Mouse (Mus musculus): ENCODE measurements around the gene Gpc2.

Gpc2 gene

DNA sequence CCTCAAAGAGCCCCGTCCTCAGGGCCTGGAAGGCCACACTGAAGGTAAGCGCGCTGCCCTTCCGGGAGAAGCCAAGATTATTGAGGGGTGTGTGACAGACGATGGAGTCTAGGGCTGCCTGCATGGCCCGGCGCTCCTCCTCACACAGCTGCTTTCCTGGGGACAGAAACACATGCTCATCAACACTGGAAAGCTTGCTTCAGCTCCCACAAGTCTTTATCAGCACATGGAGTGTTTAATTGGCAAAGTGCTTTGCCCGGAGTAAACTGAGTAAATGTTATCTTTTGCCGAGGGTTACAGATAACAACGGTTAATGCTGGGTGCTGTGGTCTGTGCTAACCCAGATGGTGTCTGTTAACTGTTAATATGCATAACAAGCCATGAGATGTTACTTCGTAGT, 19.0 kb downstream of the Gpc2 start:
- no peak for DNase-seq

DNA sequence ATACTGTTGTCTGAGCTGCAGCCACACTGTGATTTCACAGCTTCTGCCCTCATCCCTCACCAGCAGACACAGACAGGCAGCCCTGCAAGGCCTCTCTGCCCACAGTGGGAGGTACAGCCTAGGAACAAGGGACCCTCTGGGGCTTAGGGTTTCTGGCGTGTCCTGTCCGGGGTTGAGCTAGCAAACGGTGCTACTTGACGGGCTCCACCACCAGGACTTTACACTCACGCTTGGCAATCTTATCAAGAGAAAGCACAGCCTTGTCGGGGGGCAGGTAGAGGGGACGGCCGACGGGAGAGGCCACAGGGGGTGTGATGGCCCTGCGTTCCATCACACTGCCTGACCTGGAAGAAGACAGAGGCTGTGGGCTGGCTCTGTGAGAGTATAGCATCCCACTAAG, 19.8 kb downstream of the Gpc2 start:
- no peak for DNase-seq

DNA sequence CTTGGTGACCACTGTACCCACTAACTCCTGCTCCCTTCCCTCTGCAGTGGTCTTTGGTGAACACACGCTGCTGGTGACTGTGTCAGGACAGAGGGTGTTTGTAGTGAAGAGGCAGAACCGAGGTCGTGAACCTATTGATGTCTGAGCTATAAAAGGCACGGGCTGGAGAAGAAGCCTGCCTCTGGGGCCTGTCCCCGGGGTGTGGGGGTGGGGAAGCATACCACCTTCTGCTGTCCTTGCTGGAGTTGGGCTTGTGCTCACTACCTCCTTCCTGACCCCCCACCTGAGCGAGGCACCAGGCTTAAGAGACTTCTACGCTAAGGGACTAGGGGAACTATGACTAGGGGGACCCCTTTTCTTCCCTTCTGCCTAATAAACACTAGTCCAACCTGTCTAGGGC, 20.8 kb downstream of the Gpc2 start:
- DNase-seq, result no peak

DNA sequence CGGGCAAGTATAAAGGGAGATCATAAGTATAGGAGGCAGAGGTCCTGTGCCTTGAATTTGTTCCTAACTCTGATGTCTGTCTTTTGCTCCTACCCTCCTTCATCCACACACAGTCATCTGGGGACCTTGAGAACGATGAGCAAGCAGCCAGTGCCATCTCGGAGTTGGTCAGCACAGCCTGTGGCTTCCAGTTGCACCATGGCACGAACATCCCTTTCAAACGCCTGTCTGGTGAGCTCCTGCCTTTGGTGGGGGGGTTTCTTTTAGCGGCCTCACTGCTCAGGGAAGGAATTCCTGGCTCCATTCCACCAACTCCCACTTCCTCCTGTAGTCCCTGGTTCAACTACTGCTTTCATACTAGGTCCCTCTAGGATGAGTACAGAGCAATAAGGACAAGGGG, 21.3 kb downstream of the Gpc2 start:
- no peak for DNase-seq

DNA sequence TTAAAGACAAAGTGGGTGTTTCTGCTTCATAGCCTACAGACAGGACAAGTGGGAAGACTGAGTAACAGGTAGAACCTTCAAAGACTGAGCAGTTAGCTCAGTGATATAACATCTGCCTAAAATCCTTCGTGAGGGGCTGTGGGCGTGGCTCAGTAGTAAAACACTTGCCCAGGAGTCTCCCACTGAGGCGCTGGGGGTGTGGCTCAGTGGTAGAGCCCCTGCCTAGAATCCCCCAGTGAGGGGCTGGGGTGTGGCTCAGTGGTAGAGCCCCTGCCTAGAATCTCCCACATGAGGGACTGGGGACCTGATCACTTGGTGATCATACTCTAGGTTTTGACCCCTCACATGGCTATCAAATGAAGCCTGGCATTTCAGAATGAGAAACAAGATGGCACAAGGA, 21.7 kb downstream of the Gpc2 start:
- no peak for DNase-seq

DNA sequence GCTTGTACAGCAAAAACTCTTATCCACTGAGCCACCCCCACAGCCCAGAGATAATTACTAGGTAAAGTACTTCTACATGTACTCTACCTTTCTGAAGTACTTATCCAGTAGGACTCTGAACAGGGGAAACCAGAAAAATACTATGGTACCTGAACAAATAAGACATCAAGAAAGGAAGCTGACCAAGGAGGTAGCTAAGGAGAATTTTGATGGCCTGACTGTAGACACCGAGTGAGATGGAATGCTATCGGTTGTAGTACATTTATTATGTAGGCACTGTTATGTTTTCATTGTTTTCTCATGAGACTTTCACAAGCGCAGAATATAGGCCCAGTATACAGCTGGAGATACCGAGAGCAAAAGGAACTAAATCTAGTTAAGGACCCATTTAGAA, 22.2 kb downstream of the Gpc2 start:
- no peak for DNase-seq

DNA sequence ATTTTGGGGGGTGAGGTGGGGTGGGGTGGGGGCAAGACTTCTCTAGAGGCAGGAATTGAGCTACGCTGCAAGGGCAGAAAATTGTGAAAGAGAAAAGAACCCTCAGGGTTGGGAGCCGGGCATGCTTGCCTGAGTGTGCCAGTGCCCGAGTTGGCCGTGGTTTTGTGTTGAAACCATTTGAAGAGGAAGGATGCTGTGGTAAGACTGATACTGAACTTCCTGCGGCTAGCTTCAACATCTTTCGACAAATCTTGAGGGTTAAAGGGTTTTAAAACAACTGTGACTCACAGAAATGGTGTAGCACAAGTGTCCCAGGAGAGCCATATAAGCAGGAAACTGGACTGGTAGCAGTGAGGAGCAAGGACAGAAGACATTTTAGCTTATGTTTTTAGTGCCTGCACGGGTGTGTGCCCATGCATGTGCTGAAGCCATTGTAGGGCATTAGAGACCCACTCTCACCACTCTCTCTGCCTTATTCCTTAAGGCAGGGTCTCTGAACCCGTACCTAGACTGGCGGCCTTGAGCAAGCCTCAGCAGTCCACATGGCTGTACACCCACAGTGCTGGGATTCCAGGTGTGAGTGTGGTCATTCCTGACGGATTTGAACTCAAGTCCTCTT, 22.7 kb downstream of the Gpc2 start:
- no peak for DNase-seq

DNA sequence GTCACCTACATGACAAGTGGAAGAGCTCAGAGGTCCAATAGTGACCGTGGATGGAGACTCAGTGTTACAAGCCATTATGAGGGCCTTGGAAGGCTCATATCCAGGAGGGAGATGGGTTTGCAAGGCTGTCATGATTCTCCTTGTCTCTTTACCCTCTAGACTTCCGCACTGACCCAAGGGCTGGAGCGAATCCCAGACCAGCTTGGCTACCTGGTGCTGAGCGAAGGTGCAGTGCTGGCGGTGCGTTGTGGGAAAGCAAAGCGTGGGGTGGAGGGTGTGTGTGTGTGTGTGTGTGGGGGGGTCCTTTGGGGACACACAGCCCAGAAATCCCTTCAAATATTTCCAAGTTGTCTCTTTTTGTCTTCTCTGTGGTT, 23.7 kb downstream of the Gpc2 start:
- no peak for DNase-seq

DNA sequence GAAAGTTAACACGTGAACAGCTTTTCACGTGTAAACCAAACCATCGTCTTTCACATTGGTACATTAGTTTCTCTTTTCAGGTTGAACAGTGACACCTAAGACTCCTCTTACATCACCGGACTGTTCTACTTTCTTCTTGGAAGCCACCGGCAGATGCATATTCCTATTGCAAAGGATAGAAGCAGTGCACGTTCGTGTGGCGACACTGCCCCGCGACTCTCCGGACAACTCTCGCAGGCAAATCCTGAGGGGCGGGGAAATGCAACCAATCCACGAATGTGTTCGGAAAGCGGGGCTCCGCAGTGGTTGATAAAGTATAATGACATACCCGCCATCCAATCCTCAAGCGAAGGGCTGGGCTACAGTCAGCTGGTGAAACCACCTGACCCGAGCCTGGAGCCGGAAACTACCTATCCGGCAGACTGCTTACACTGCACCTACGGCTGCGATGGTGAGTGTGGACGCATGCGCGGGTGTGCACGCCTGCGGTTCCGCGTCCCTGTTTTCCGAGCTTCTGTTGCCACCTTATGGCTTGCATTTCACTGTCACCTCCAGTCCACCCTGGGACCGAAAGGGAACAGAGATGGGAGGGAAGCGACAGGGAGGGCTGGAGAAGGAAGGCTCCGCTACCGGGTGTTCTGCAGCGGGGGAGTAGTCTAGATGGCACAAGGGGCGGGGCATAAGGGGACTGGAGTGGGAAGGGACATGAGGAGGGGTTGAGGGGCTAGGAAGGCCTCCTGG, 24.3 kb downstream of the Gpc2 start, which contains the start of gene Lamtor4:
Gene Lamtor4 (plus strand): TSS at position 130 of the 741 bp plus-strand sequence.
- DNase-seq, result peak; percentile 94

DNA sequence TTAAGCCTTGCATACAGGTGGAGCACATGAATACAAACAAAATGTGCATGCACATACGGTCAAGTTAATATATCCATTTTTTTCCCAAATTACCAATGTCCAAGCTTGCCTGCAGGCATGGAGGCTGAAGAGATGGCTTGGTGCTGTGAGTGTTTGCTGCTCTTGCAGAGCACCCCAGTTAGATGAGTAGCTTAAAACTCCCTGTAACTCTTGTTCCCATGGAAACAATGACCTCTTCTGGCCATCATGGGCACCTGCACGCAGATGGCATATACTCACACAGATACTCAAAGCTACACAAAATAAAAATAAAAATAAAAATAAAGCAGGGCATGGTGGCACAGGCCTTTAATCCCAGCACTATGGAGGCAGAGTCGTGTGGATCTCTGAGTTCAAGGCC, 26.7 kb downstream of the Gpc2 start:
- DNase-seq, result no peak

DNA sequence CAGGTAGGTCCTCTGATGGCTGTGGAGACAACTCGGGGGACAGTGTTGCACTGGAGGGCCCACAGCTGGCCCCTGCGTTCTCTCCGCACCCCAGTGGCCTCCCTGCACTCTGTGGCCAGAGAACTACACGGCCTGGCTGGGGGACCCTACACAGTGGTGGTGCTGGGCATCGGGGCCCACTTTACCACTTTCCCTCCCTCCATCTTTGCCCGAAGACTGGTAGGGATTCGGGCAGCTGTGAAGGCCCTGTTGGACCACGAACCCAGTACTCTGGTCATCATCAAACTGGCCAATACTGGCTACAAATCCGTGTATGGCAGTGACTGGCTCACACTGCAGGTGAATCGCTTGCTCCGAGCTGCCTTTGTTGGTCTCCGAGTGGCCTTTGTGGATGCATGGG, 28.7 kb downstream of the Gpc2 start:
- DNase-seq, result no peak

DNA sequence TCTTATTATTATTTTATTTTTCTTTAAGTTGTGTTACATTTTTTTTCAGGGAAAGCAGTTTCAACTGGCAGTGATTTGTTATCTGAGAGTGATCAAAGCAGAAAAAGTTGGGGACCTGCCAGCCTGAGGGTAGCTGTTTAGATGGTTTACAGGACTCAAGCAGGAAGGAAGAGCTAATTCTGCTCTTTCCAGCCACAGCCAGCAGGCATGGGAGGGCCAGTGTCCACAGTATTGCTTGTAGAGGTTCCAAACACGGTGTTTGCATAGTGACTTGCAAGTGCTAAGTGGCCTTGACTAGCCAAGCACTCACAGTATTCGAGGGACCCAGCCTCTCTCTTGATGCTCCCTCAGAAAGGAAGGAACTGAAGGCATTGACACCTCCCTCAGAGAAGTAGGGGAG, 38.3 kb downstream of the Gpc2 start:
- DNase-seq, result no peak

DNA sequence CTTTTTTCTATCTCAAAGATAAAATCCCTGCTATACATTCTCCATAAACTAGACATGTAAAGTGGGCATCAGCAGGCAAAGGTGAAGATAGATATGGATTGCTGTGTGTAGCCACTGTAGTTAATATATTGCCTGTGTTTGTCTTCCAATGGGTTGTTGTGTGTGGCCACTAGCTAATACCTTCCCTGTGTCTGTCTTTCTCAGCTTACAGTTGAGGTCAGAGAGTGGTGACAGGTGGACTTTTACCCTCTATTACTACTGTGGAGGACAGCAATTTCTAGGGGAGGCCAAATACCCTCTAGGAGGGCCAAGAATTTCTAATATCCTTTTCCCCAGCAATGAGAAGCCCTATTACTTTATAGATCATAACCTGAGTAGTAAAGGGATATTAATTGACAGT, 45.6 kb downstream of the Gpc2 start:
- no peak for DNase-seq

DNA sequence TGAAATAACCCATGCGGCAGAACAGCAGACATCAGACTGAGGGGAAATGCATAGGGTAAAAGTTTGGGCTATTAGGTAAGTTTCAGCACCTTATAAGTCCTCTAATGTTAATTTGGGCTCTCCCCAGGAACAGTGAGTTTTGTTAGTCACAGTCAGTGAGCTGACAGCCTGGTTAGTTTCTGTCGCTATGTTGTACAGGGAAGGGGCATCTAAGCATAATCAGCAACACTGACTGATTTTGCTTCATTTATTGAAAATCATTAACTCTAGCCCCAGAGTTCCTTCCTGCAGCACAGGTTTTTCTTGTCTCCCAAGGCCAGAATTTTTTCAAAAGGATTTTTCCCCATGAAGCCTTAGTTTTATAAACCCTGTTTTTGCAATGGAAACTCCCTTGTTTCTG, 46.0 kb downstream of the Gpc2 start:
- no peak for DNase-seq

DNA sequence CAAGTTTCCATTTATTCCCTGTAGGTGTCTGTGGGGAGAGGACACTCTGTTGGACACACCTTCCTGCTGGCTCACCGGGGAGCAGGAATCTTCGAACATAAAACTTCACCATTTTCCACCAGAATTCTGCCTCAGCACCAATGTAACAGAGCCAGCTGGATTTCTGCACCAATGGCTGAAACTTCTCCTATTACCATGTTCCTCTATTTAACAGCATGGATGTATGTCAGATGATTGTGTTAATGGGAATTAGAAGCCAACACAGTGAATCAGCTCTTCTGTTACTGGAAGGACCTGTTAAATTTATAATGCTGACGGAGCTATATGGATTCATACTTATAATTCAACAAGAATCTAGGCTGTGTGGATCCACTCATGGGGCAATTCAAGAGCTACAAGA, 50.3 kb downstream of the Gpc2 start:
- no peak for DNase-seq

DNA sequence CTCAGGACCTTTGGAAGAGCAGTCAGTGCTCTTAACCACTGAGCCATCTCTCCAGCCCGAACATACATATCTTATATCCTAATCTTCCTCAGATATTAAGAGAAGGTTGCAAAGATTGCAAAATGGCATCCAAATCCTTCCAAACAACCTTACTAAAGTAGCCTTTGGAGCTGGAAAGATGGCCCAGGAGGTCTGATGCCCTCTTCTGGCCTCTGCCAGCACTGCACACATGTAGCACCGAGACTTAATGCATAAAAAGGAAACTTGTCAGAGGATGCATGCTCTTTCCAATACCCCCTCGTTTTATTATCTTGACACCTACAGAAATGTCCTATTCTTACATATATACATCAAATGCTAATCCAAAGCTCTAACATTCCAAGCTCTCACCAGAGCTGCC, 51.8 kb downstream of the Gpc2 start:
- DNase-seq, result no peak

DNA sequence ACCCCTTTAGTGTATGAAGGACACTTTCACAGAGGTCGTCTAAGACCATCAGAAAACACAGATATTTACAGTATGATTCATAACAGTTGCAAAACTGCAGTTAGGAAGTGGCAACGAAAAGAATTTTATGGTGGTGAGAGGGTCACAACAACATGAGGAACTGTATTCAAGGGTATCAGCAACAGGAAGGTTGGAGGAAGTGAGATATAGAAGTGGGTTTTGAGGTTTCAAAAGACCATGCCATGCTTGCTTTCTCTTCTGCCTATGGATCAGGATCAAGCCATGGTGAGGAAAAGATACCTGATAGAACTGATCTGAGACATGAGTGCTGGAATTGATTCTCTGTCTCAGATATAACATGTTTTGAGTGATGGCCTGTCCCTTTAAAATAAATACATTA, 52.4 kb downstream of the Gpc2 start:
- no peak for DNase-seq

DNA sequence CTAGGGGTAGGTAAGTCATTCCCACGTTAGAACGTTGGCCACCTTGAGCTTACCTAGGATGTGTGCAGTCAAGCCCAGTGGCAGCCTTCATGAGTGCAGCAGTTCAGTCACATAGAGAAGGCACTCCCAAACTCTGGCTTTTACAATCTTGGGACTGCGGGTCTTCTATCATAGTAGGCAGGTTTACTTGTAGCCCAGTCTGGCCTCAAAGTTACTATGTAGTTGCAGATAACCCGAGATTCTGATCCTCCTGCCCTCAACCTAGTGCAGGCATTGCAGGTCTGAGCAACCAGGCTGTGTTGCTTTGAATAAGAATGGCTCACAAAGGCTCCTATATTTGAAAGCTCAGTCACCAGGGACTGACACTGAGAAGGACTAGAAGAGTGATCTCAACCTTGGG, 53.3 kb downstream of the Gpc2 start:
- no peak for DNase-seq

DNA sequence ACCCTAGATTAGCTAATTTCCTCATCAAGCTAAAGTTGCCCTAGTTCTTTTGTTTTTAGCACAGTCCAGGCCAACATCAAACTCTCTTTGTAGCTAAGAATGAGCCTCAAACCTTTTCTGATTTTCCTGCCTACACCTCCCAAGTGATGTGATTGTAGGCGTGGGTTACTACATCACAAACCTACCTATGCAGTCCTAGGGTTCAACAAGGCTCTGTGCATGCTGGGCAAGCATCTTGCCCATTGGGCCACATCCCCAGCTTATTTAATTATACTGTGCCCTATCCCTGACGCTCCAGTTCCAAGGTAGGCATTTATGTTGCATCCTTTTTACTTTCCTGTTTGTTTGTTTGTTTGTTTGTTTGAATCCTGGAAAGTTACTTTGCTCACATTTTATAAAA, 54.1 kb downstream of the Gpc2 start, which contains the start of gene Nxpe5:
Gene Nxpe5 (plus strand): TSS at position 199 of the 400 bp plus-strand sequence.
- DNase-seq, result no peak

Measured in cerebellum, adult 11 months (tissue).